Mouse (Mus musculus) stomach, postnatal 0 days (tissue): ENCODE measurements around the gene Gp9. TPM values are rescaled to one million over a fixed set of nuclear protein-coding genes. Genes with fewer than 3 reads are reported as not detected.

ENCODE experiments used
- ATAC-seq: fragments of 200-750 bp; cut with Nextera tagmentation; 2 replicates; pipeline ENCODE4 v1.8.0; 2017; ENCODE audit not compliant: low FRiP score, low TSS enrichment
- DNase-seq: peaks from one replicate; pipeline ENCODE4 v3.0.0-alpha.2; 2016; ENCODE audit warnings: low spot score
- H3K27ac ChIP-seq: fragments of 300-500 bp; sonication (generic); replicated peaks from 2 replicates; pipeline ENCODE4 v1.5.1; 2014; ENCODE audit warnings: mild to moderate bottlenecking, control low read depth
- H3K27me3 ChIP-seq: fragments of 300-500 bp; sonication (generic); 2 replicates; pipeline ENCODE4 v1.6.1; 2014; ENCODE audit warnings: low read length; ENCODE audit not compliant: control insufficient read depth, insufficient read depth
- H3K36me3 ChIP-seq: fragments of 300-500 bp; sonication (generic); 2 replicates; pipeline ENCODE4 v1.6.1; 2014; ENCODE audit warnings: low read length, mixed read lengths; ENCODE audit not compliant: control insufficient read depth, insufficient read depth
- H3K4me1 ChIP-seq: fragments of 300-500 bp; sonication (generic); replicated peaks from 2 replicates; pipeline ENCODE4 v1.6.1; 2014; ENCODE audit warnings: antibody characterized with exemption; ENCODE audit not compliant: control insufficient read depth, insufficient read depth
- H3K4me2 ChIP-seq: fragments of 300-500 bp; sonication (generic); replicated peaks from 2 replicates; pipeline ENCODE4 v1.6.1; 2014; ENCODE audit warnings: low read depth, mild to moderate bottlenecking, control low read depth, moderate library complexity
- H3K4me3 ChIP-seq: fragments of 300-500 bp; sonication (generic); 2 replicates; pipeline ENCODE4 v1.5.1; 2014; ENCODE audit warnings: low read depth, low read length, control low read depth
- H3K9ac ChIP-seq: fragments of 300-500 bp; sonication (generic); 2 replicates; pipeline ENCODE4 v1.6.1; 2014; ENCODE audit warnings: mild to moderate bottlenecking, low read length, control low read depth, mixed read lengths
- H3K9me3 ChIP-seq: fragments of 300-500 bp; sonication (generic); 2 replicates; pipeline ENCODE4 v1.6.1; 2016; ENCODE audit warnings: low read length; ENCODE audit not compliant: control insufficient read depth
- CTCF ChIP-seq: IDR thresholded peaks from 2 replicates; pipeline ENCODE4 v1.5.1; 2016; ENCODE audit warnings: antibody characterized with exemption, low read depth, mild to moderate bottlenecking, moderate library complexity
- EP300 ChIP-seq: optimal IDR thresholded peaks from 2 replicates; pipeline ENCODE3; 2016; ENCODE audit warnings: antibody characterized with exemption
- WGBS: fragments of 180-500 bp; shearing (Covaris S2); extraction: QIAGEN DNeasy Blood & Tissue Kit; methylation state at CpG from one replicate; pipeline ENCODE4 v1.1.7; 2014; 5-methylcytosine and 5-hydroxymethylcytosine counted together
- polyA plus RNA-seq: library from polyadenylated mRNA; unstranded; fragments of >200 nt; fragmentation: Nextera tagmentation; extraction: Ambion mirVana; gene quantifications from 2 replicates; pipeline ENCODE4 v1.2.1, GENCODE M21; 2015

Gene Gp9
- polyA plus RNA-seq, 1 experiment from 2014 or later = 0.40 TPM

- ATAC-seq (peak; percentile 79), DNase-seq (peak; percentile 90)
- TF ChIP-seq EP300 = no peak
- no peak for TF ChIP-seq CTCF
- peak overlapping the region; percentile 84 for H3K27ac ChIP-seq
- WGBS = 68% methylated on average over 7 of the region's 7 CpGs
- peaks cover 2% of the 10 kb centered on the region; the same call in 1 of the 2 replicates for H3K4me1 ChIP-seq
- H3K4me2 ChIP-seq = no peak overlapping the region
- H3K36me3 ChIP-seq = no peaks in the 10 kb centered on the region
- no peak overlapping the region for H3K4me3 ChIP-seq
- no peak overlapping the region for H3K9ac ChIP-seq
- H3K9me3 ChIP-seq = no peaks in the 10 kb centered on the region
- H3K27me3 ChIP-seq = no peaks in the 10 kb centered on the region
Measured at GRCm38 (mm10) chr6:87790779-87791480, 13.1 kb downstream of the Gp9 start.

DNA sequence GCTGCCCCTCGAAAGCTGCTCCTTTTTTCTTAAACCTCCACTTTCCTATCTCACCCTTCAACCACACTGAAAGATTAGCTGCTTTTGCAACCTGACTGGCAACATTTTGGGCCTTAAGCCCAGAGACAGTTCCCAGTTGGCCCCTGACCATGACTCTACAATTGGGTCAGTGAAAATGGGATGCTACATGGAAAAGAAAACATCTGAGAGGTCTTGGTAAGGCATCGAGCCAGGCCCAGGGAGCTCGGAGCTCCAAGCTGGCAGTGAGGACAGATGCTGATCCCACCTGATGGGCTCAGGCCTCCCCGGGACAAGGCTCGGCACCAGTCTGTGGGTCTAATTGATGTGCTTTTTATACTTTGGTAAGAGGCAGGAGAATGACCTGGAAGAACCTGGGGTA is 14.0 kb downstream of the Gp9 start:
- Histone ChIP-seq H3K4me3 (no peak overlapping the region), H3K9ac (no peak overlapping the region), H3K4me2 (no peak overlapping the region), H3K36me3 (no peaks in the 10 kb centered on the region), H3K4me1 (peaks cover 2% of the 10 kb centered on the region; the same call in 1 of the 2 replicates), H3K9me3 (no peaks in the 10 kb centered on the region), H3K27me3 (no peaks in the 10 kb centered on the region), H3K27ac (no peak overlapping the region)
- TF ChIP-seq EP300 = no peak
- TF ChIP-seq CTCF = no peak
- 91% methylated on average over 5 of the region's 5 CpGs for WGBS
- DNase-seq (no peak), ATAC-seq (no peak)

DNA sequence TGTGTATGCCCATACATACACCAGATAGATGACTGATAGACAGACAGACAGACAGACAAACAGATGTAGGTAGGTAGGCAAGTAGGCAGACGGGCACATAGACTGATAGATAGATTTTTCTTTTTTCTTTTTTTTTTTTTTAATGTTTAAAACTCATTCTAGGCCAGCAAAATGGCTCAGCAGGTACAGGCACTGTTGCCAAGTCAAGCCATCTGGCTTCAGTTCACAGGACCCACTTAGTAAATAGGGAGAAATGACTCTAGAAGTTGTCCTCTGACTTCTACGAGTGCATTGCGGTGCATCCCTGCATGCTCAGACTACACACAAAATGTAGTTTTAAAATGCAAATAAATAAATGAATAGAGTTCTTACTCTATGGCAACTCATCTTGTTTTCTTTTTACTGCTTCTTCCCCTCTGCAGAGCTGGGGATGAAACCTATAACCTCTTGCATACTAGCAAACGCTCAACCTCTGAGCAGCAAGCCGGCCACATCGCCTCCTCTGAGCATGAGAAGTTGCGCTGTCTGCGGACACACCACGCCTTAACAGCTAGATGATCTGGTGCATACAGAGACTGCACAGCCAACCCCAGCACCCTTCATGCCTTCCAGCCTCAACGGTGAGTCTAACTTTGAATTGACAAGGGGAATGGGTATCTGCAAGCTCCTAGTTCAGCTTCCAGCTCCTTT is 16.1 kb downstream of the Gp9 start:
- Histone ChIP-seq H3K9me3 (no peaks in the 10 kb centered on the region), H3K36me3 (no peaks in the 10 kb centered on the region), H3K4me1 (peaks cover 2% of the 10 kb centered on the region; the same call in 1 of the 2 replicates), H3K9ac (no peak overlapping the region), H3K27me3 (no peaks in the 10 kb centered on the region), H3K27ac (no peak overlapping the region), H3K4me2 (no peak overlapping the region), H3K4me3 (no peak overlapping the region)
- no peak for ATAC-seq
- TF ChIP-seq EP300 = no peak
- TF ChIP-seq CTCF = no peak
- DNase-seq = peak; percentile 11
- 89% methylated on average over 10 of the region's 10 CpGs for WGBS

- Histone ChIP-seq H3K36me3 (no peaks in the 10 kb centered on the region), H3K27me3 (no peaks in the 10 kb centered on the region), H3K9ac (no peak overlapping the region), H3K9me3 (no peaks in the 10 kb centered on the region), H3K4me2 (no peak overlapping the region), H3K4me3 (no peak overlapping the region), H3K27ac (no peak overlapping the region), H3K4me1 (no peaks in the 10 kb centered on the region)
- ATAC-seq (no peak), DNase-seq (no peak)
- TF ChIP-seq CTCF = no peak
- TF ChIP-seq EP300 = no peak
- 76% methylated on average over 6 of the region's 6 CpGs for WGBS
Measured at GRCm38 (mm10) chr6:87795385-87796150, 17.7 kb downstream of the Gp9 start.

DNA sequence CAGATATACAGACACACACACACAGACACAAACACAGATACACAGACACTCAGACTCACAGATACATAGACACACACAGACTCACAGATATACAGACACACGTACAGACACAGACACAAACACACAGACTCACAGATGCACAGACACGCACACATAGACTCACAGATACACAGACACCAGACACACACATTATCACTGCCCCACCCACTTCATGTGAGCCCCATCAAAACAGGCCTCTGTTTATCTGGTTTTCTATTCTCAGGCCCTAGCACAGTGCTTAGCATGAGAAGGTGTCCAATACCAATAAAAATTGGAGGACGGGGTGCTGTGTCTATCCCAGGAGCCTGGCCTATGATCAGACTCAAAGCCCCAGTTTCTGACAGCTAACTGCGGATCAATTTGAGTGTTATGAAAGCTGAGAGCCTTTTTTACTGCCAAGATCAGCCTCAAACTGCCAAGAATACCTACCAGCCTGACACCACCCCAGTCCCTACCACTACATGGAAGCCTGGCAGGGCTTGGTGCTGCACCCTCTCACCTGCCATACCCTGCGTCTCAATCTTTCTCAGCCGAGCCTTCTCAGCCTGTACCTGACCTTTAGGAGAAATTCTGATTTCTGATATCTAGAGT is 18.5 kb downstream of the Gp9 start:
- no peak overlapping the region for H3K27ac ChIP-seq
- no peak for ATAC-seq
- peak; percentile 9 for DNase-seq
- no peak overlapping the region for H3K4me3 ChIP-seq
- no peaks in the 10 kb centered on the region for H3K9me3 ChIP-seq
- 86% methylated on average over 6 of the region's 6 CpGs for WGBS
- TF ChIP-seq CTCF (no peak), EP300 (no peak)
- no peak overlapping the region for H3K9ac ChIP-seq
- H3K27me3 ChIP-seq = no peaks in the 10 kb centered on the region
- no peak overlapping the region for H3K4me2 ChIP-seq
- no peaks in the 10 kb centered on the region for H3K4me1 ChIP-seq
- no peaks in the 10 kb centered on the region for H3K36me3 ChIP-seq
